Mouse (Mus musculus): ENCODE measurements around the gene Col6a2. TPM values are rescaled to one million over a fixed set of nuclear protein-coding genes. Genes with fewer than 3 reads are reported as not detected.

Gene Col6a2
- polyA plus RNA-seq, 1 experiment from 2014 or later = 101 TPM

DNA sequence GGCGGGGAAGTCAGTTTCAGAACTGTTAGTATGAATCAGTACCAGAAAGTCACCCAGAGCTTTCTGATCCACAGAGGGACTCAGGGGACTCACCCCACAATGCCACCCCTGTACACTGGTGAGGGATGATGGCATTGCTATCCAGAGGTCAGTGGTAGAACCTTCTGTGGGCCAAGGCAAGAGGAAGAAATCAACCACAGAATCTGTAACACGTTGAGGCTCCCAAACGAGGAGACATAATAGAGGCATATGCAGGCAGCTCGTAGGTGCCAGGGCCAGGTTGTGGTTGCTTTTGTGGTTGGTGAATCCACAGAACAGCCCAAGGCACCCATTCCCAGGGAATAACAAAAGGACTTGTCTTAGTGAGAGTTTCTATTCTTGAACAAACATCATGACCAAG lies 22.3 kb upstream of the Col6a2 start:
- Histone ChIP-seq H3K27ac (ENCODE audit: low read depth, low read length) (no peak overlapping the region), H3K36me3 (ENCODE audit: control insufficient read depth, insufficient read depth) (no peaks in the 10 kb centered on the region), H3K4me1 (replicated peaks; ENCODE audit: control insufficient read depth, insufficient read depth, low read length) (no peaks in the 10 kb centered on the region), H3K27me3 (replicated peaks; ENCODE audit: control insufficient read depth, insufficient read depth, low read length) (no peaks in the 10 kb centered on the region), H3K4me2 (replicated peaks; ENCODE audit: low read depth) (no peak overlapping the region), H3K4me3 (ENCODE audit: low read depth, low read length) (no peak overlapping the region), H3K9me3 (ENCODE audit: control insufficient read depth) (no peaks in the 10 kb centered on the region), H3K9ac (ENCODE audit: low read depth, low read length) (no peak overlapping the region)
- WGBS = 83% methylated on average over 4 of the region's 4 CpGs
- no peak for TF ChIP-seq CTCF (IDR thresholded peaks at IDR 0.05; ENCODE audit: low read depth)
- ATAC-seq = no peak

DNA sequence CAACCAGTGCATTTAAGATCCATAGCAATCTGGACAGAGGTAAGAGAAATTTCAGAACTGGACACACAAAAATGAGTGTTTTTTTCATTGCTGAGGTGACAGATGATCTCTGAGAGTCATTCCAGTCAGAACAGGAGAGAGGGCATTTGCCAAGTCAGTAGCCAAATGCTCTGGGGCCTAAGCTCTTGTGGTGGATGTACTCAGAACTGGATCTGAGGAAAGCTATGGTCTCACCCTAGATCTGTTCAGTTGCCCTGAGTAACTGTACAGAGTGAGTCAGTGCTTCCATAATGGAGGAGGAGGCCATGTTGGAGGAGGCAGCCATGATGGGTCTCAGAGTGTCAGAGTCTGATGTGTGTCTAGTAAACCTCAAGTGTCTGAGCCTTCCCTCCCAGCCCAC lies 21.6 kb upstream of the Col6a2 start:
- Histone ChIP-seq H3K4me2 (replicated peaks; ENCODE audit: low read depth) (no peak overlapping the region), H3K27ac (ENCODE audit: low read depth, low read length) (no peak overlapping the region), H3K4me1 (replicated peaks; ENCODE audit: control insufficient read depth, insufficient read depth, low read length) (no peaks in the 10 kb centered on the region), H3K27me3 (replicated peaks; ENCODE audit: control insufficient read depth, insufficient read depth, low read length) (no peaks in the 10 kb centered on the region), H3K9ac (ENCODE audit: low read depth, low read length) (no peak overlapping the region), H3K36me3 (ENCODE audit: control insufficient read depth, insufficient read depth) (no peaks in the 10 kb centered on the region), H3K4me3 (ENCODE audit: low read depth, low read length) (no peak overlapping the region), H3K9me3 (ENCODE audit: control insufficient read depth) (no peaks in the 10 kb centered on the region)
- no peak for TF ChIP-seq CTCF (IDR thresholded peaks at IDR 0.05; ENCODE audit: low read depth)
- ATAC-seq = no peak

DNA sequence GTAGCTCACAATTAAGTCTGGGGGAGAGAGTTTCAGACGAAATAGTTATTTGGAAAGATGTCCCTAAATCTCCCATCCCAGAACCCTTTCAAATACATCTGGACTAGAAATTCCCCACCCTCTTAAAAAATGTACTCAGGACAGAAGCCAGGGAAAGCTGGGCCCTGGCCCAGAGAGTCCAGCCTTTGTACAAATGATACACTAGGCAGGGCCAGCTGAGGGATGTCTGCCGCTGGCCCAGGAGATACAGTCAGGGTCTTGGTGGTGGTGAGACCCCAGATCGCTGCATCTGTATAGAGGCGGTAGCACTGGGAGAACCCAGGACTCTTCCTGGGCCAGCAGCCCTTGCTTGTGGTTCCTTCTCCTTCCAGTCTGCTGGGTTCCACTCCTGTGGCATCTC lies 20.6 kb upstream of the Col6a2 start:
- no peak overlapping the region for H3K9ac ChIP-seq (ENCODE audit: low read depth, low read length)
- no peak for TF ChIP-seq CTCF (IDR thresholded peaks at IDR 0.05; ENCODE audit: low read depth)
- H3K9me3 ChIP-seq (ENCODE audit: control insufficient read depth) = no peaks in the 10 kb centered on the region
- no peak for ATAC-seq
- H3K36me3 ChIP-seq (ENCODE audit: control insufficient read depth, insufficient read depth) = no peaks in the 10 kb centered on the region
- 77% methylated on average over 4 of the region's 4 CpGs for WGBS
- H3K27ac ChIP-seq (ENCODE audit: low read depth, low read length) = peak overlapping the region; percentile 57
- no peak overlapping the region for H3K4me3 ChIP-seq (ENCODE audit: low read depth, low read length)
- no peaks in the 10 kb centered on the region for H3K27me3 ChIP-seq (replicated peaks; ENCODE audit: control insufficient read depth, insufficient read depth, low read length)
- no peaks in the 10 kb centered on the region for H3K4me1 ChIP-seq (replicated peaks; ENCODE audit: control insufficient read depth, insufficient read depth, low read length)
- H3K4me2 ChIP-seq (replicated peaks; ENCODE audit: low read depth) = no peak overlapping the region

DNA sequence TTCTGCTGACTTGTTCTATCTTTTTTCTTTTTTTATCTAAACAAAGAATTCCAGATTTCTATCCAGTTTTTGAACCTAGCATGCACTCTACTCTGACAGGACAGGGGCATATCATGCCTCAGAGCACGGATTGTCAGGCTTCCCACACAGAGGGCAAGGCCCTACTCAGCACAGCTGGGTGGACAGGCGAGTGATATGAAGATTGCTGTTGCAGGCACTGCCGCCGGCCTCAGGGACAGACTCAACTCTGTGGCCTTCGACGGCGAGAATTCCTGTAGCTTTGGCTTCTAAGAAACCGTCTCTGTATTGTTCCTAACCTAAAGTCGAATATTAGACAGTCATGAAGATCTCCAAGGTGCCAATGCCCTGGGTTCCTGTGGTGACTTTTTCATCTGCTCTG lies 20.0 kb upstream of the Col6a2 start:
- H3K4me1 ChIP-seq (replicated peaks; ENCODE audit: control insufficient read depth, insufficient read depth, low read length) = no peaks in the 10 kb centered on the region
- H3K36me3 ChIP-seq (ENCODE audit: control insufficient read depth, insufficient read depth) = no peaks in the 10 kb centered on the region
- no peaks in the 10 kb centered on the region for H3K27me3 ChIP-seq (replicated peaks; ENCODE audit: control insufficient read depth, insufficient read depth, low read length)
- no peaks in the 10 kb centered on the region for H3K9me3 ChIP-seq (ENCODE audit: control insufficient read depth)
- no peak overlapping the region for H3K4me3 ChIP-seq (ENCODE audit: low read depth, low read length)
- no peak for TF ChIP-seq CTCF (IDR thresholded peaks at IDR 0.05; ENCODE audit: low read depth)
- ATAC-seq = no peak
- H3K4me2 ChIP-seq (replicated peaks; ENCODE audit: low read depth) = no peak overlapping the region
- H3K27ac ChIP-seq (ENCODE audit: low read depth, low read length) = peak overlapping the region; percentile 57
- 58% methylated on average over 9 of the region's 9 CpGs for WGBS
- H3K9ac ChIP-seq (ENCODE audit: low read depth, low read length) = no peak overlapping the region

DNA sequence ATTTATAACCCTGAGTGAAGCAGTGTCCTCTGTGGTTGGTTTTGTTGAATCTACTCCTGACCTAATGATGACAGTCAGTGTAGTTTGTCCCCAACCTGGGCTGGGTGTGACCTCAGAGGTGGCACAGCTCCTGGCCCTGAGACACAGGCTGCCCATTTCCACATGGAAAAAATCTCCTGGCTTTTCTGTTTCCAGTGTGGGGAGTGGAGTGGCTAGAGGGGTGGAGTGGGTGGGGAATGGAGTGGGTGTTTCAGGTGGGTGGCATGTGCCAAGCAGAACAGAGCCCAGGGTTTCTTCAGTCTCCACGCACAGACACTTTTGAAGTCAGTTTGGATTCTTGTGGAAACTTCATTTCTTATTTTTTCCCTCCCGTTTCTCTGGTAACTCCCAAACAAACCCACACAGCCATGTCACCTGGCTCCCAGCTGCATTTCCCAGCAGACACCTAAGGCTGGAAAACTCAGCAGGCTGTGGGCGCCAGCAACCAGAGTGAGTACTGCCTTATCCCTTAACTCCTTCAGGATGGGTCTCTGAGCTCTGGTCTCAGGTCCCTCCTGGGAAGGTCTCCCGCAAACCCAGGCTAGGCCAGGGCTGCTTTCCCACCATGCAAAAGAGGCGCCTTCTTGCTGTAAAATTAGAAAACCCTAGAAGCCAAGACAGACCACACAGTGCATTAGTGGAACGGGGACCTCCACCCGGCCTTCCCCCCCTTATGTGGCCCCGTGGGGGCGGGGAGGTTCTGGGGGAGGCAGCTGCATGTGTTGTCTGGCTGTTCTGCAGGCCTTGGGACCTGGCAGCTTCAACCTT lies 19.4 kb upstream of the Col6a2 start:
- H3K27ac ChIP-seq (ENCODE audit: low read depth, low read length) = peak overlapping the region; percentile 57
- H3K27me3 ChIP-seq (replicated peaks; ENCODE audit: control insufficient read depth, insufficient read depth, low read length) = no peaks in the 10 kb centered on the region
- 56% methylated on average over 9 of the region's 9 CpGs for WGBS
- ATAC-seq = peak; percentile 41; the same call in 1 of the 2 replicates
- H3K36me3 ChIP-seq (ENCODE audit: control insufficient read depth, insufficient read depth) = no peaks in the 10 kb centered on the region
- H3K4me1 ChIP-seq (replicated peaks; ENCODE audit: control insufficient read depth, insufficient read depth, low read length) = no peaks in the 10 kb centered on the region
- no peak overlapping the region for H3K4me2 ChIP-seq (replicated peaks; ENCODE audit: low read depth)
- H3K4me3 ChIP-seq (ENCODE audit: low read depth, low read length) = no peak overlapping the region
- H3K9me3 ChIP-seq (ENCODE audit: control insufficient read depth) = no peaks in the 10 kb centered on the region
- no peak overlapping the region for H3K9ac ChIP-seq (ENCODE audit: low read depth, low read length)
- no peak for TF ChIP-seq CTCF (IDR thresholded peaks at IDR 0.05; ENCODE audit: low read depth)

DNA sequence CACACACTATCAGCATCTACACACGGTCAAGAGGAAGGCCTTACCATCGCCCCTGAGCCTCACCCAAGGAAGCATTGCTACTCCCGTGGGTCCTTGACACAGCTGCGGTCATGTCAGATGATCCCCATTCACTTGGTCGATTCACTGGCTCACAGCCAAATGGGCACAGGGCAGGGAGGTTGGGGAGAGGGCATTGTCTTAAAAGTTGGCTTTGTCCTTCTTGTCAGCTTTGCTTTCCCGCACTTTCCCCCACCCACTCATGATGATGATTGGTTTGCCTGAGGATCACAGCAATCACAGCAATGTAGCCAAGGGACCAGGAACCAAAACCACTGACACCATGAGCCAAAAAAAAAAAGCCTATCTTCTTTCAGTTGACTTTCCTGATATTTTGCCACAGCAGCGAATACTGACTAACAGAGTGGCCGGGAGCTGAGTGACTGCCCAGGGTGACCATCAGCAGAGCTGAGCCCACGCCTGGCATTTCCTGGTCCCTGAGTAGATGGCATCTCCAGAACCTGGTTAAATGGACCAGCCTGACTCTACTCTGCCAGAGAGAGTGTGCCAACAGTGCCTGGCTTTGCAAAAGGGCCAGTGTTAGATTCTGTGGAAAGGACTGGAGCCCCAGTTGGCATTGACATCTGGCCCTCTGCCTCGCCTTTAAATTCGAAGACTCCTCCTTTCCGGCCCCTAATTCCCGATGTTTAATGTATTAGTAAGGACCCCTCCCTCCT lies 18.6 kb upstream of the Col6a2 start:
- no peak overlapping the region for H3K27ac ChIP-seq (ENCODE audit: low read depth, low read length)
- ATAC-seq = no peak

More for the DNA sequence above, 18.6 kb upstream of the Col6a2 start:
- Histone ChIP-seq H3K36me3 (ENCODE audit: control insufficient read depth, insufficient read depth) (no peaks in the 10 kb centered on the region), H3K9me3 (ENCODE audit: control insufficient read depth) (no peaks in the 10 kb centered on the region), H3K27me3 (replicated peaks; ENCODE audit: control insufficient read depth, insufficient read depth, low read length) (no peaks in the 10 kb centered on the region), H3K4me2 (replicated peaks; ENCODE audit: low read depth) (no peak overlapping the region), H3K9ac (ENCODE audit: low read depth, low read length) (no peak overlapping the region), H3K4me3 (ENCODE audit: low read depth, low read length) (no peak overlapping the region), H3K4me1 (replicated peaks; ENCODE audit: control insufficient read depth, insufficient read depth, low read length) (no peaks in the 10 kb centered on the region)
- WGBS = 87% methylated on average over 13 of the region's 13 CpGs
- no peak for TF ChIP-seq CTCF (IDR thresholded peaks at IDR 0.05; ENCODE audit: low read depth)
